Mouse (Mus musculus) ES-Bruce4 (cell line): ENCODE measurements around the gene Gucd1.

ENCODE experiments used
- CTCF ChIP-seq: IDR thresholded peaks from one replicate; pipeline ENCODE4 v1.8.1; 2011; ENCODE audit warnings: low read depth, low read length
- EP300 ChIP-seq: IDR thresholded peaks from 2 replicates; pipeline ENCODE4 v1.6.1; 2011; ENCODE audit warnings: low read depth, low read length; ENCODE audit not compliant: insufficient read depth
- POLR2A ChIP-seq: IDR thresholded peaks from one replicate; pipeline ENCODE4 v1.8.1; 2011; ENCODE audit warnings: low read length; ENCODE audit not compliant: insufficient read depth

DNA sequence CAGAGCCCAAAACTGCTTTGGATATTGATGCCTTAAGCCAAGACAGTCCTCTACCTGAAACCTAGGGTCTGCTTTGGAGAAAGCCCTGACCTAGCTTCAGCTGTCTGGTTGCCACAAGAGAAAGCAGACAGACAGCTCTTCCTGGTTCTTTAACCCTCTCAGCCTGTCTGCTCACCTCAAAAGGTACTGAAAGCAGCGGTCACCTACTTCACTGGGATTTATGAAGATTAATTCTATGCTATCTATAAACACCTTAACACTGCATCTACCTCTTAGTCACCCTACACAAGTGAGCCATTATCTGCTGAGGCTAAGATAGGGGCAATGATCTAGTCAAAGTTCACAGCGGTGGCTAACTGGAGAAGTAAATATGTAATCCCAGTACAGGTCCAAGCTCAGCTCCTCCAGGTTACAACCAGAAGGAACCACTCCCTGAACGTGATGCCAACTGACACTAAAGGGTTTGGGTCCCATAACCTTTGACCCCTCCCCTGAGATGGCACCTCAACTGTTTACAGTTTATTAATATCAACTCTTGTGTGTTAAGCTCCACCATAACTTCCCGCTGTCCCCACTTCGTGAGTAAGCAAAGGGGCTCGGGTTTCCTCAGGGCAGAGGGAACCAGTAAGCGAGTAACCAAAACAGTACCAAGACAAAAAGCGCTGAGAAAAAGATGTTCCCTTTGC is 1.6 kb downstream of the Gucd1 start:
- TF ChIP-seq CTCF = no peak
- no peak for TF ChIP-seq EP300
- no peak for TF ChIP-seq POLR2A
